20 mouse cellular contexts compared by ENCODE assay signal in the genomic region with DNA sequence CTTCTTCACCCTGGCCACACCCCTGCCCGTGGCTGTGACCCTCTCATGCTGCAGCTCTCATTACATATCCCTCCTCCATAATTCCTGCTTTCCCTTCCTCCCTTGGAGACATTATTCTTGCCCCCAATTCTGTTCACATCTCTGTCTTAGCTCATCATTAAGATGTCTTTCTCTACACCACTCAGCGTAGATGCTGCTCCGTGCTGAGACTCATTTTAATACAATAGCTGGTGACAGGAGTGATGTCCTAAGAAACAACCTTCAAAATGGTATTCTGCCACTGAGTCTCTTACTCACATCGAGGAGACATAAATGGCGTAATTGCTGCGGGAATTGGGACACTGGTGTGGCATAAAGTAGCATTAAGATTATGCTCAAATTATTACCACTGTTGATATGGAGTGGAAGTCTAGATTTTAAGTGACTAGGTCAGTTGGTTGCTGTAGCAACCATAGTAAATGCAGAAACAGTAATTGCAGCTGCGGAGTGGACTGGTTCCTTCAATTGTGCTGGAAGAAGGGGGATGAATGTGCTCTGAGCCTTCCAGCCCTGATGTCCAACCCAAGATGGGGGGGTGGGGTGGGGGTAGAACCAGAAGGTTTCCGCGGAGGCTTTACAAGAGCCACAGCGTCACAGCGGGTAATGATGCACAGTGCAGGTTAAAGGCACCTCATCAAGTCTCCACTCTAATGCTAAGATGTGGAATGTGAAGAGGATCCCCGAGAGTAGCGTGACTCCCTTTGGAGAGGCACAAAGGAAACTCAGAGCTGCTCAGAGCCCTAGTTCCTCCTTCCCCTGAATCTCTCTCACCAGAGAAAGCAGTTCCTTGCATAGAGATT. TPM values are rescaled to one million over a fixed set of nuclear protein-coding genes. Genes with fewer than 3 reads are reported as not detected.
DNase-seq lines count a peak whose midpoint lies in the region; ATAC-seq and TF ChIP-seq lines count a peak whose summit lies in the region.
"Had no signal": no experiment of that assay in that cellular context is flagged by ENCODE, and none has a peak within 500 bp of the region (broad histone marks: within the 10 kb centered on the region; RNA-seq: fewer than 3 reads in every experiment).

No protein-coding gene starts in this region.

- H3K9ac ChIP-seq in forebrain, embryonic 13.5 days, result no peak overlapping the region
- H3K9ac ChIP-seq in forebrain, embryonic 11.5 days (ENCODE audit: low read length), result no peak overlapping the region
- no peak overlapping the region for H3K9ac ChIP-seq in midbrain, embryonic 13.5 days (replicated peaks)
- no peak overlapping the region for H3K9ac ChIP-seq in midbrain, embryonic 11.5 days (ENCODE audit: low read length)
- no peak overlapping the region for H3K9ac ChIP-seq in hindbrain, postnatal 0 days (replicated peaks; ENCODE audit: low read length)
- H3K9ac ChIP-seq in neural tube, embryonic 15.5 days (replicated peaks), result no peak overlapping the region
- H3K9ac ChIP-seq: limb, embryonic 13.5 days; liver, embryonic 13.5 days; lung, embryonic 15.5 days had no signal

- 60% methylated on average over 13 of the region's 13 CpGs for WGBS in forebrain, embryonic 13.5 days
- 68% methylated on average over 13 of the region's 13 CpGs for WGBS in forebrain, embryonic 11.5 days
- 57% methylated on average over 13 of the region's 13 CpGs for WGBS in midbrain, embryonic 13.5 days
- WGBS in midbrain, embryonic 11.5 days, result 69% methylated on average over 13 of the region's 13 CpGs
- 50% methylated on average over 13 of the region's 13 CpGs for WGBS in hindbrain, postnatal 0 days
- WGBS in neural tube, embryonic 15.5 days, result 56% methylated on average over 13 of the region's 13 CpGs
- WGBS in thymus, adult 2 months, result 81% methylated on average over 13 of the region's 13 CpGs
- 68% methylated on average over 13 of the region's 13 CpGs for WGBS in lung, adult 2 months

- no peaks in the 10 kb centered on the region for H3K9me3 ChIP-seq in forebrain, embryonic 13.5 days (replicated peaks)
- H3K9me3 ChIP-seq in forebrain, embryonic 11.5 days (ENCODE audit: control insufficient read depth, low read length), result no peaks in the 10 kb centered on the region
- no peaks in the 10 kb centered on the region for H3K9me3 ChIP-seq in midbrain, embryonic 13.5 days
- no peaks in the 10 kb centered on the region for H3K9me3 ChIP-seq in midbrain, embryonic 11.5 days (ENCODE audit: control insufficient read depth, low read length)
- no peaks in the 10 kb centered on the region for H3K9me3 ChIP-seq in hindbrain, postnatal 0 days (ENCODE audit: low read length)
- no peaks in the 10 kb centered on the region for H3K9me3 ChIP-seq in neural tube, embryonic 15.5 days (replicated peaks)
- H3K9me3 ChIP-seq: G1E; limb, embryonic 13.5 days; liver, embryonic 13.5 days; lung, embryonic 15.5 days had no signal

- peak overlapping the region; percentile 21 for H3K27ac ChIP-seq in forebrain, embryonic 13.5 days
- H3K27ac ChIP-seq in forebrain, embryonic 11.5 days (ENCODE audit: low read depth, low read length), result no peak overlapping the region
- no peak overlapping the region; the same call in 1 of the 2 replicates for H3K27ac ChIP-seq in midbrain, embryonic 13.5 days
- no peak overlapping the region for H3K27ac ChIP-seq in midbrain, embryonic 11.5 days (ENCODE audit: low read depth, low read length)
- peak overlapping the region; percentile 46; the same call in 1 of the 2 replicates for H3K27ac ChIP-seq in hindbrain, postnatal 0 days
- H3K27ac ChIP-seq in neural tube, embryonic 15.5 days (replicated peaks), result peak overlapping the region; percentile 33; the same call in 1 of the 2 replicates
- H3K27ac ChIP-seq in thymus, adult 2 months (ENCODE audit: control insufficient read depth, insufficient read depth, low read length), result no peak overlapping the region
- H3K27ac ChIP-seq: heart, adult 2 months; kidney, postnatal 0 days; limb, embryonic 13.5 days; liver, embryonic 13.5 days; lung, embryonic 15.5 days had no signal

- no peaks in the 10 kb centered on the region for H3K27me3 ChIP-seq in forebrain, embryonic 13.5 days
- H3K27me3 ChIP-seq in forebrain, embryonic 11.5 days (ENCODE audit: control insufficient read depth, insufficient read depth, low read length), result no peaks in the 10 kb centered on the region
- H3K27me3 ChIP-seq in midbrain, embryonic 13.5 days, result no peaks in the 10 kb centered on the region
- no peaks in the 10 kb centered on the region for H3K27me3 ChIP-seq in midbrain, embryonic 11.5 days (ENCODE audit: control insufficient read depth, insufficient read depth, low read length)
- H3K27me3 ChIP-seq in hindbrain, postnatal 0 days (ENCODE audit: insufficient read depth, low read length), result no peaks in the 10 kb centered on the region
- no peaks in the 10 kb centered on the region for H3K27me3 ChIP-seq in neural tube, embryonic 15.5 days (replicated peaks)
- no peaks in the 10 kb centered on the region for H3K27me3 ChIP-seq in thymus, adult 2 months (ENCODE audit: control insufficient read depth, insufficient read depth, low read length)
- H3K27me3 ChIP-seq: liver, embryonic 13.5 days; lung, embryonic 15.5 days had no signal

- peak; percentile 53 for ATAC-seq in forebrain, embryonic 13.5 days
- no peak for ATAC-seq in forebrain, embryonic 11.5 days (replicated peaks; ENCODE audit: low FRiP score)
- ATAC-seq in midbrain, embryonic 13.5 days, result peak; percentile 37; the same call in 1 of the 2 replicates
- no peak for ATAC-seq in midbrain, embryonic 11.5 days (ENCODE audit: low FRiP score)
- peak; percentile 73 for ATAC-seq in hindbrain, postnatal 0 days
- ATAC-seq in neural tube, embryonic 15.5 days (ENCODE audit: low FRiP score), result no peak; the same call in 1 of the 2 replicates
- ATAC-seq: CD4-positive, CD25-positive, alpha-beta regulatory T cell, adult 4 months had no signal

- TF ChIP-seq POLR2A in thymus, adult 2 months (IDR thresholded peaks at IDR 0.05; ENCODE audit: control insufficient read depth, extremely low read depth, insufficient read depth, low read length, poor library complexity), result no peak
- no peak for TF ChIP-seq POLR2A in lung, adult 2 months (IDR thresholded peaks at IDR 0.05; ENCODE audit: borderline replicate concordance, extremely low read depth, low read depth, low read length)

- no peak overlapping the region for H3K4me2 ChIP-seq in forebrain, embryonic 13.5 days
- no peak overlapping the region for H3K4me2 ChIP-seq in forebrain, embryonic 11.5 days (ENCODE audit: low read depth, low read length, severe bottlenecking)
- no peak overlapping the region for H3K4me2 ChIP-seq in midbrain, embryonic 13.5 days (replicated peaks)
- no peak overlapping the region for H3K4me2 ChIP-seq in midbrain, embryonic 11.5 days
- no peak overlapping the region for H3K4me2 ChIP-seq in hindbrain, postnatal 0 days (ENCODE audit: low read depth, low read length)
- H3K4me2 ChIP-seq in neural tube, embryonic 15.5 days, result no peak overlapping the region
- H3K4me2 ChIP-seq: limb, embryonic 13.5 days; liver, embryonic 13.5 days; lung, embryonic 15.5 days had no signal

- no peak for TF ChIP-seq CTCF in hindbrain, postnatal 0 days (IDR thresholded peaks at IDR 0.05; ENCODE audit: low read depth)
- TF ChIP-seq CTCF in thymus, adult 2 months (IDR thresholded peaks at IDR 0.05; ENCODE audit: borderline replicate concordance, control insufficient read depth, extremely low read depth, insufficient read depth, low read length, poor library complexity), result no peak
- TF ChIP-seq CTCF in lung, adult 2 months (IDR thresholded peaks at IDR 0.05; ENCODE audit: insufficient read depth, low read length), result no peak

- no peak overlapping the region for H3K4me3 ChIP-seq in forebrain, embryonic 13.5 days
- no peak overlapping the region for H3K4me3 ChIP-seq in forebrain, embryonic 11.5 days (ENCODE audit: low read depth, low read length)
- no peak overlapping the region for H3K4me3 ChIP-seq in midbrain, embryonic 13.5 days (replicated peaks)
- no peak overlapping the region for H3K4me3 ChIP-seq in midbrain, embryonic 11.5 days (ENCODE audit: low read depth, low read length)
- no peak overlapping the region for H3K4me3 ChIP-seq in hindbrain, postnatal 0 days (ENCODE audit: low read length)
- H3K4me3 ChIP-seq in neural tube, embryonic 15.5 days (replicated peaks), result no peak overlapping the region
- no peak overlapping the region for H3K4me3 ChIP-seq in thymus, adult 2 months (ENCODE audit: control insufficient read depth, insufficient read depth, low read length)
- H3K4me3 ChIP-seq in lung, adult 2 months (replicated peaks; ENCODE audit: extremely low read depth, low read depth, low read length), result no peak overlapping the region
- H3K4me3 ChIP-seq: heart, adult 2 months; limb, embryonic 13.5 days; liver, embryonic 13.5 days; lung, embryonic 15.5 days had no signal

- no peaks in the 10 kb centered on the region for H3K36me3 ChIP-seq in forebrain, embryonic 13.5 days (ENCODE audit: poor library complexity, severe bottlenecking)
- H3K36me3 ChIP-seq in forebrain, embryonic 11.5 days (ENCODE audit: control insufficient read depth, insufficient read depth, low read length), result no peaks in the 10 kb centered on the region
- H3K36me3 ChIP-seq in midbrain, embryonic 13.5 days, result no peaks in the 10 kb centered on the region
- no peaks in the 10 kb centered on the region for H3K36me3 ChIP-seq in midbrain, embryonic 11.5 days (ENCODE audit: control insufficient read depth, insufficient read depth, low read length)
- no peaks in the 10 kb centered on the region for H3K36me3 ChIP-seq in hindbrain, postnatal 0 days (ENCODE audit: insufficient read depth, low read length)
- no peaks in the 10 kb centered on the region for H3K36me3 ChIP-seq in neural tube, embryonic 15.5 days
- no peaks in the 10 kb centered on the region for H3K36me3 ChIP-seq in thymus, adult 2 months (ENCODE audit: control insufficient read depth, insufficient read depth, low read length)
- H3K36me3 ChIP-seq: G1E; limb, embryonic 13.5 days; liver, embryonic 13.5 days; lung, embryonic 15.5 days had no signal

- DNase-seq in forebrain, embryonic 11.5 days (ENCODE audit: low spot score), result no peak
- no peak for DNase-seq in midbrain, embryonic 11.5 days (ENCODE audit: low spot score, missing footprints)
- peak; percentile 61 for DNase-seq in hindbrain, postnatal 0 days (ENCODE audit: low spot score)
- no peak for DNase-seq in thymus, adult 2 months
- no peak for DNase-seq in lung, adult 2 months
- DNase-seq: adrenal gland, postnatal 36 days; cerebellum, adult 8-10 months; heart, adult 2 months; liver, embryonic 13.5 days; lung, postnatal 4 days; spleen, adult 18-20 months; thymus, adult 18-20 months had no signal

- H3K4me1 ChIP-seq in forebrain, embryonic 13.5 days, result peaks cover 1% of the 10 kb centered on the region; the same call in 1 of the 2 replicates
- no peaks in the 10 kb centered on the region for H3K4me1 ChIP-seq in forebrain, embryonic 11.5 days (replicated peaks; ENCODE audit: control insufficient read depth, insufficient read depth, low read length)
- peaks cover 11% of the 10 kb centered on the region; the same call in 1 of the 2 replicates for H3K4me1 ChIP-seq in midbrain, embryonic 13.5 days (replicated peaks)
- H3K4me1 ChIP-seq in midbrain, embryonic 11.5 days (ENCODE audit: control insufficient read depth, insufficient read depth, low read length), result no peaks in the 10 kb centered on the region
- peaks cover 2% of the 10 kb centered on the region; the same call in 1 of the 2 replicates for H3K4me1 ChIP-seq in hindbrain, postnatal 0 days (ENCODE audit: insufficient read depth, low read length)
- H3K4me1 ChIP-seq in neural tube, embryonic 15.5 days, result peaks cover 13% of the 10 kb centered on the region
- H3K4me1 ChIP-seq in thymus, adult 2 months (replicated peaks; ENCODE audit: control insufficient read depth, insufficient read depth, low read length), result no peaks in the 10 kb centered on the region
- no peaks in the 10 kb centered on the region for H3K4me1 ChIP-seq in lung, adult 2 months (ENCODE audit: control insufficient read depth, insufficient read depth, low read length)
- H3K4me1 ChIP-seq: liver, embryonic 13.5 days; lung, embryonic 15.5 days had no signal

RNA-seq across cellular contexts. Expression of a gene that starts 40.2 kb away (rescaled TPM):
- polyA plus RNA-seq in forebrain, embryonic 13.5 days (2015; fragmentation: Nextera tagmentation; extraction: Ambion mirVana), result 35.3 and 35.8 TPM in 2 replicates
- polyA plus RNA-seq in forebrain, embryonic 11.5 days (2014; fragmentation: Nextera tagmentation; extraction: Ambion mirVana), result 19.9 and 21.9 TPM in 2 replicates
- polyA plus RNA-seq in midbrain, embryonic 13.5 days (2015; fragmentation: Nextera tagmentation; extraction: Ambion mirVana), result 39.2 and 50.3 TPM in 2 replicates
- 16.4 and 19.2 TPM in 2 replicates for polyA plus RNA-seq in midbrain, embryonic 11.5 days (2014; fragmentation: Nextera tagmentation; extraction: Ambion mirVana)
- 69.6 and 74.6 TPM in 2 replicates for total RNA-seq in hindbrain, postnatal 0 days (2014; rRNA removed)
- 26.5 and 30.5 TPM in 2 replicates for polyA plus RNA-seq in hindbrain, postnatal 0 days (2015; fragmentation: Nextera tagmentation; extraction: Ambion mirVana)
- polyA plus RNA-seq in neural tube, embryonic 15.5 days (2015; fragmentation: Nextera tagmentation; extraction: Ambion mirVana), result 30.7 and 37.6 TPM in 2 replicates
- polyA plus RNA-seq in thymus, adult 2 months (2012; rRNA removed), result 2.0 and 2.1 TPM in 2 replicates
- polyA plus RNA-seq in lung, adult 2 months (2012; rRNA removed), result 0.15 and 0.20 TPM in 2 replicates
- polyA plus RNA-seq: CD4-positive, CD25-positive, alpha-beta regulatory T cell, adult 4 months; G1E had no signal

Comparison
In these comparisons a context has a peak if more than half of its experiments do, and no peak if none do; other contexts are left out.
1. ATAC-seq: peak in forebrain, embryonic 13.5 days (single experiment), midbrain, embryonic 13.5 days (single experiment) and hindbrain, postnatal 0 days (single experiment); none in forebrain, embryonic 11.5 days (single experiment), midbrain, embryonic 11.5 days (single experiment) and neural tube, embryonic 15.5 days (single experiment).
2. H3K27ac ChIP-seq: peak in forebrain, embryonic 13.5 days (single experiment), hindbrain, postnatal 0 days (single experiment) and neural tube, embryonic 15.5 days (single experiment); none in forebrain, embryonic 11.5 days (single experiment), midbrain, embryonic 13.5 days (single experiment), midbrain, embryonic 11.5 days (single experiment) and thymus, adult 2 months (single experiment).